Mouse (Mus musculus): Measurements from ENCODE around the gene Slc2a3. TPM values are rescaled to one million over a fixed set of nuclear protein-coding genes. Genes with fewer than 3 reads are reported as not detected.
"Not testable (repeated sequence)": the region's sequence is repeated elsewhere in the genome, so short reads cannot be mapped to it uniquely, and the experiment has no call there.

The Slc2a3 gene
- polyA plus RNA-seq, 1 experiment from 2014 or later: 23.9 TPM

DNA sequence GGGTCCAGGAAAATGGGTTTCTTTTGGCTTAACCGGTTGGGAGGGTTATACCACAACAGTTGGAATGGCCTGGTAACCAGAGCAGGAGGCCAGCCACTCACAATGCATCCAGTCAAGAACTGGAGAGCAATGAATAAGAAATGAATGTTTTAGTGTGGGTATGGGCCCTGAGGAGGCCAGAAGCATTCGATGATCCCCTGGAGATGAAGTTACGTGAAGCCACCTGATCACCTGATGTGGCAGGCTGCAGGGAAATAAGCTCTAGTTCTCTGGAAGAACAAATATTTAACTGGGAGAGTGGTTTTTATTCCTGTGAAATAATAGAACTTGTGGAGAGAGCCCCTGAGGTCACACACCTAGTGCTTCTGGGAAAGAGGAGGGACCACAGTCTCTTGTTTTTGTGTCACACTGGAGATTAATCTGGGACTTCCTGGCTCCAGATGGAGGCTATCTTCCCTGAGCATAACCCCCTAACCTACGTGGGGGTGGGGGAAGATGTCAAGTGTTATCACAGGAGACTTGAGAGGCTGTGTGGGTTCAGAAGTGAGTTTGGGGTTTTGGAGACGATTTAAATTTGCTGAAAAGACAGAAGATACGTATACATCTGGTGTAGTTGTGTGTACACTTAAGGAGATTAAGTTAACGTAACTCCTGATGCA, 86.6 kb downstream of the Slc2a3 start:
- WGBS: 50% methylated on average over 7 of the region's 7 CpGs
- Histone ChIP-seq H3K27me3 (replicated peaks; ENCODE audit: control insufficient read depth, insufficient read depth, low read length) (no peaks in the 10 kb centered on the region), H3K9ac (ENCODE audit: low read depth, low read length) (no peak overlapping the region), H3K36me3 (ENCODE audit: control insufficient read depth, insufficient read depth, low read length) (no peaks in the 10 kb centered on the region), H3K4me3 (ENCODE audit: low read depth, low read length) (no peak overlapping the region), H3K4me1 (ENCODE audit: control insufficient read depth, insufficient read depth, low read length) (no peaks in the 10 kb centered on the region), H3K4me2 (ENCODE audit: low read depth, low read length) (no peak overlapping the region), H3K9me3 (ENCODE audit: control insufficient read depth, low read length) (no peaks in the 10 kb centered on the region), H3K27ac (replicated peaks; ENCODE audit: low read depth, low read length) (no peak overlapping the region)
- DNase-seq (ENCODE audit: low spot score): no peak
- no peak for ATAC-seq (ENCODE audit: low read depth)

DNA sequence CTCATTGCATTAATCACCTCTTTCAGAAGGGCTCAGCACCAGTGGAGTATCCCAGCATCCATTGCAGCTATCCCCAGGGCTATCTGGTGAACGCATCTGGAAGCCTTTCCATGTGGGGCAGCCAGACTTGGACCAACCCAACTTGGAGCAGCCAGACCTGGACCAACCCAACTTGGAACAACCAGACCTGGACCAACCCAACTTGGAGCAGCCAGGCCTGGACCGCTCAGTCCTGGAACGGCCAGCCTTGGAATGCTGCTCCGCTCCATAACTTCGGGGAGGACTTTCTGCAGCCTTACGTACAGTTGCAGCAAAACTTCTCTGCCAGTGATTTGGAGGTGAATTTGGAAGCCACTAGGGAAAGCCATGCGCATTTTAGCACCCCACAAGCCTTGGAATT, 88.3 kb downstream of the Slc2a3 start:
- not testable (repeated sequence) for H3K4me1 ChIP-seq (ENCODE audit: control insufficient read depth, insufficient read depth, low read length); H3K27me3 ChIP-seq (replicated peaks; ENCODE audit: control insufficient read depth, insufficient read depth, low read length)
- 93% methylated on average over 7 of the region's 7 CpGs for WGBS

DNA sequence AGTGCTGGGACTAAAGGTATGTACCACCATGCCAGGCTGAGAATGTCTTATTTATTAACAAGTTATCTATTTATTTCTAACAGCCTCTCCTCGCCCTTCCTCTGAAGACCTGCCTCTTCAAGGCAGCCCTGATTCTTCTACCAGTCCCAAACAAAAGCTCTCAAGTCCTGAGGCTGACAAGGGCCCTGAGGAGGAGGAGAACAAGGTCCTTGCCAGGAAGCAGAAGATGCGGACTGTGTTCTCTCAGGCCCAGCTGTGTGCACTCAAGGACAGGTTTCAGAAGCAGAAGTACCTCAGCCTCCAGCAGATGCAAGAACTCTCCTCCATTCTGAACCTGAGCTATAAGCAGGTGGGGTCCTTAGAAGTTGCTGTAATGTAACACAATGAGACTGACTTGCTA, 90.0 kb downstream of the Slc2a3 start:
- no peak for DNase-seq (ENCODE audit: low spot score)
- no peak overlapping the region for H3K27ac ChIP-seq (replicated peaks; ENCODE audit: low read depth, low read length)
- no peak for ATAC-seq (ENCODE audit: low read depth)
- no peak overlapping the region for H3K4me3 ChIP-seq (ENCODE audit: low read depth, low read length)
- 0 out of 2 replicates have a peak, but pooled peaks cover 3% of the 10 kb centered on the region for H3K4me1 ChIP-seq (ENCODE audit: control insufficient read depth, insufficient read depth, low read length)
- no peak overlapping the region for H3K9ac ChIP-seq (ENCODE audit: low read depth, low read length)
- no peaks in the 10 kb centered on the region for H3K36me3 ChIP-seq (ENCODE audit: control insufficient read depth, insufficient read depth, low read length)
- H3K9me3 ChIP-seq (ENCODE audit: control insufficient read depth, low read length): no peaks in the 10 kb centered on the region
- 0 out of 2 replicates have a peak, but pooled peaks cover 3% of the 10 kb centered on the region for H3K27me3 ChIP-seq (replicated peaks; ENCODE audit: control insufficient read depth, insufficient read depth, low read length)
- 78% methylated on average over 2 of the region's 2 CpGs for WGBS
- H3K4me2 ChIP-seq (ENCODE audit: low read depth, low read length): no peak overlapping the region

More for the DNA sequence above, 88.3 kb downstream of the Slc2a3 start:
- H3K27ac ChIP-seq (replicated peaks; ENCODE audit: low read depth, low read length); H3K9ac ChIP-seq (ENCODE audit: low read depth, low read length); DNase-seq (ENCODE audit: low spot score); H3K4me2 ChIP-seq (ENCODE audit: low read depth, low read length); H3K9me3 ChIP-seq (ENCODE audit: control insufficient read depth, low read length); H3K4me3 ChIP-seq (ENCODE audit: low read depth, low read length); H3K36me3 ChIP-seq (ENCODE audit: control insufficient read depth, insufficient read depth, low read length); ATAC-seq (ENCODE audit: low read depth): not testable (repeated sequence)

DNA sequence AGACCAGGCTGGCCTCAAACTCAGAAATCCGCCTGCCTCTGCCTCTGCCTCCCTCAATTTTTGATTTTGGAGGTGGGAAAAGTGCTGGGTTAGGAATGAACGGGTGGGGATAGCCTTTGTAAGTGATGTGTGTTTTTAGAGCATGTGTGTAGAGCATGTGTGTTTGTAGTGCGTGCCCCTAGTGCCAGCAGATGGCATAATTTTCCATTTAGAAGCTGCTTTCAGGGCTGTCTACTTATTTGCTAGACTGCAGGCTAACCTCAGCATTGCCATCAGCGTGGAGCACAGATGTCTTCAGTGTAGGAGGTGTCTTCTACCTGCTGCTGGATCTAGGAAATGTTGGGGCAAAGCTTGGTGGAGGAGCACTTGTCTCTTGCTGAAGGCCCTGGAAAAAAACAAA, 92.6 kb downstream of the Slc2a3 start:
- DNase-seq (ENCODE audit: low spot score): no peak
- H3K4me3 ChIP-seq (ENCODE audit: low read depth, low read length): no peak overlapping the region
- H3K4me1 ChIP-seq (ENCODE audit: control insufficient read depth, insufficient read depth, low read length): 0 out of 2 replicates have a peak, but pooled peaks cover 3% of the 10 kb centered on the region
- H3K9me3 ChIP-seq (ENCODE audit: control insufficient read depth, low read length): no peaks in the 10 kb centered on the region
- H3K27me3 ChIP-seq (replicated peaks; ENCODE audit: control insufficient read depth, insufficient read depth, low read length): 0 out of 2 replicates have a peak, but pooled peaks cover 3% of the 10 kb centered on the region
- no peaks in the 10 kb centered on the region for H3K36me3 ChIP-seq (ENCODE audit: control insufficient read depth, insufficient read depth, low read length)
- H3K4me2 ChIP-seq (ENCODE audit: low read depth, low read length): no peak overlapping the region
- ATAC-seq (ENCODE audit: low read depth): no peak
- 73% methylated on average over 4 of the region's 4 CpGs for WGBS
- no peak overlapping the region for H3K9ac ChIP-seq (ENCODE audit: low read depth, low read length)
- H3K27ac ChIP-seq (replicated peaks; ENCODE audit: low read depth, low read length): no peak overlapping the region

DNA sequence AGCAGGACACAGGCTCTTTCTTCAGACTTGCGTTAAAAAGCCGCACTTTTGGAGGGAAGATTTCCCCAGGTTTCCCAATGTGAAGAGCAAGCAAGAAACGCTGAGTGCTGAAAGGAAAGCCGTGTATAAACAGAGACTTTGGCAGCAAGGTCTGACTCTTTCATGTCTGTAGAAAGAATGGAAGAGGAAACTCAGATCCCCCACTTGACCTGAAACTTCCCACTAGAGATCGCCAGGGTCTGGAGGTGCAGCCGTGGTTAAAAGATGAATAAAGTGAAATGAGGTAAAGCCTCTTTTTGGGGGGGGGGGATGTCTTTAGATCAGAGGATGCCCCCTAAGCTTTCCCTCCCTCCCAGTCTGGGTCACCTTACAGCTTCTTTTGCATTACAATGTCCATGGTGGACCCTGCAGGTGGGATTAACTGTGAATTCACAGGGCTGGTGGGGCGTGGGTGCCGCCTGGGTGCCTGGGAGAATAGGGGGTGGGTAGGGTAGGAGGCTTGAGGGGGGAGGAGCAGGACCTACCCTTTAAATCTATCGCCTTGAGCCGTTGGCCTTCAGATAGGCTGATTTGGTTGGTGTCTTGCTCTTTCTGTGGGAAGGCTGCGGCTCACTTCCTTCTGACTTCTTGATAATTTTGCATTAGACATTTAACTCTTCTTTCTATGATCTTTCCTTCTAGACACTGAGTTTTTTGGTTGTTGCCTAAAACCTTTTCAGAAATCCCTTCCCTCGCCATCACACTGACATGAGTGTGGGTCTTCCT, 94.2 kb downstream of the Slc2a3 start, which contains the start of gene Nanog:
Gene Nanog (plus strand): TSS at position 454 of the 765 bp plus-strand sequence.
- Histone ChIP-seq H3K27ac (replicated peaks; ENCODE audit: low read depth, low read length) (no peak within 1 kb of the TSS), H3K9me3 (ENCODE audit: control insufficient read depth, low read length) (no peaks in the 10 kb centered on the region), H3K4me1 (ENCODE audit: control insufficient read depth, insufficient read depth, low read length) (peaks cover 12% of the 10 kb centered on the region), H3K9ac (ENCODE audit: low read depth, low read length) (no peak within 1 kb of the TSS), H3K27me3 (replicated peaks; ENCODE audit: control insufficient read depth, insufficient read depth, low read length) (0 out of 2 replicates have a peak, but pooled peaks cover 3% of the 10 kb centered on the region), H3K36me3 (ENCODE audit: control insufficient read depth, insufficient read depth, low read length) (no peaks in the 10 kb centered on the region), H3K4me3 (ENCODE audit: low read depth, low read length) (no peak within 1 kb of the TSS), H3K4me2 (ENCODE audit: low read depth, low read length) (no peak within 1 kb of the TSS)
- peak; percentile 43 for DNase-seq (ENCODE audit: low spot score)
- 17% methylated on average over 12 of the region's 12 CpGs for WGBS
- ATAC-seq (ENCODE audit: low read depth): no peak

DNA sequence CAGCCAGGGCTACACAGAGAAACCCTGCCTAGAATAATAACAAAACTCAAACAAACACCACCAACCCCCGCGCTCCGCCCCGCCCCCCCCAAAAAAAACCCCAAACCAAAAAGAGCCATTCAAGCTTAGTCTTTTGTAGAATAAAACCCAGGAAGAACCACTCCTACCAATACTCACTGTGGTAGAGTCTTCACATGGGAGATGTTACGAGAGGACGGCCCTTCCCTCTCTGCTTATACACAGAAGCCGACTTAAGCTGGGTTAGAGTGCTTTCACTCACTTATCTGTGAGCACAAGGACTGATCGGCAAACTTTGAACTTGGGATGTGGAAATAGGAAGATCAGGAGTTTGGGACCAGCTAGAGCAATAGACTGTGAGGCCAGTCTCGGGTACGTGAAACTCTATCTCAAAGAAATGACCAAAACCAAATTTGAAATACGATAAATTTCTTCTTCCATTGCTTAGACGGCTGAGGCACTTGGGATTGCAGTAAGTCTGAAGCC, 95.1 kb downstream of the Slc2a3 start:
- Histone ChIP-seq H3K9me3 (ENCODE audit: control insufficient read depth, low read length) (no peaks in the 10 kb centered on the region), H3K4me2 (ENCODE audit: low read depth, low read length) (no peak overlapping the region), H3K4me3 (ENCODE audit: low read depth, low read length) (no peak overlapping the region), H3K36me3 (ENCODE audit: control insufficient read depth, insufficient read depth, low read length) (no peaks in the 10 kb centered on the region), H3K27me3 (replicated peaks; ENCODE audit: control insufficient read depth, insufficient read depth, low read length) (0 out of 2 replicates have a peak, but pooled peaks cover 3% of the 10 kb centered on the region), H3K9ac (ENCODE audit: low read depth, low read length) (no peak overlapping the region), H3K27ac (replicated peaks; ENCODE audit: low read depth, low read length) (no peak overlapping the region), H3K4me1 (ENCODE audit: control insufficient read depth, insufficient read depth, low read length) (peaks cover 14% of the 10 kb centered on the region)
- WGBS: 64% methylated on average over 12 of the region's 12 CpGs
- DNase-seq (ENCODE audit: low spot score): no peak
- no peak for ATAC-seq (ENCODE audit: low read depth)

DNA sequence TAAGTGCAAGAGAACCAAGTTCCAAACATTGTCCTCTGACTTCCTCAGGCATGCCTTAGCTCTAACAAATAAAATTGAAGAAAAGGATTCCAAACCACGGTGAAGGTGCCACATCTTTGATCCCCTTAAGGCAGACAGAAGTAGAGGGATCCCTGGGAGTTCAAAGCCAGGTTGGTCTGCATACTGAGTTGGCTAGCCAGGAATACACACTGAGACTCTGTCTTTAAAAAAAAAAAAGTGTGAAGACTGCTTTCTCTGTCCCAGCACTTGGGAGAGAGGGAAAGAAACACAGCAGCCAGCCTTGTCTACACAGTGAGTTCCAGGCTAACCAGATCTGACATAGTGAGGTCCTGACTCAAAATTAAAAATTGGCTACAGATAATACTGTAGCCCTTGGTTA, 97.7 kb downstream of the Slc2a3 start:
- 0 out of 2 replicates have a peak, but pooled peaks cover 3% of the 10 kb centered on the region for H3K27me3 ChIP-seq (replicated peaks; ENCODE audit: control insufficient read depth, insufficient read depth, low read length)
- ATAC-seq (ENCODE audit: low read depth) (no peak), DNase-seq (ENCODE audit: low spot score) (no peak)
- H3K27ac ChIP-seq (replicated peaks; ENCODE audit: low read depth, low read length): no peak overlapping the region
- WGBS: 21% methylated on average over 1 of the region's 1 CpGs
- no peaks in the 10 kb centered on the region for H3K36me3 ChIP-seq (ENCODE audit: control insufficient read depth, insufficient read depth, low read length)
- H3K4me1 ChIP-seq (ENCODE audit: control insufficient read depth, insufficient read depth, low read length): peaks cover 14% of the 10 kb centered on the region
- H3K9ac ChIP-seq (ENCODE audit: low read depth, low read length): no peak overlapping the region
- H3K4me2 ChIP-seq (ENCODE audit: low read depth, low read length): peak overlapping the region; percentile 61; the same call in 1 of the 2 replicates
- no peaks in the 10 kb centered on the region for H3K9me3 ChIP-seq (ENCODE audit: control insufficient read depth, low read length)
- H3K4me3 ChIP-seq (ENCODE audit: low read depth, low read length): no peak overlapping the region

DNA sequence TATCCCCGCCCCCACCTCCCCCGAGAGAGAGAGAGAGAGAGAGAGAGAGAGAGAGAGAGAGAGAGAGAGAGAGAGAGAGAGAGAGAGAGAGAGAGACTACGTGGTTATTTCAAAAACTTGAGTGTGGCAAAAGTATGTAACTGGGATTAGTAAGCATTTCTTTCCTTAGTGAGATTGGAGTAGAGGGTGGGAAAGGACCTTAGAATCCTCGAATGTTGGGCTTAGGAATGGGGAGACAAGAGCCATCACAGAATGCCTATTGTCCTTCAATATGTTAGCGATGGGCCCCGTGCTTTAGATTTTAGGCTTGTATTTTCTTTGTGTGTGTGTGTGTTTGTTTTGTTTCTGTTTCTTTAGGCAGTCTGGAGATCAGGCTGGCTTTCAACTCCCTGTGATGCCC, 98.2 kb downstream of the Slc2a3 start:
- 13% methylated on average over 6 of the region's 6 CpGs for WGBS
- H3K4me3 ChIP-seq (ENCODE audit: low read depth, low read length): peak overlapping the region; percentile 33

More for the DNA sequence above, 98.2 kb downstream of the Slc2a3 start:
- no peaks in the 10 kb centered on the region for H3K36me3 ChIP-seq (ENCODE audit: control insufficient read depth, insufficient read depth, low read length)
- H3K4me2 ChIP-seq (ENCODE audit: low read depth, low read length): peak overlapping the region; percentile 61
- DNase-seq (ENCODE audit: low spot score) (no peak), ATAC-seq (ENCODE audit: low read depth) (no peak)
- 0 out of 2 replicates have a peak, but pooled peaks cover under 1% of the 10 kb centered on the region for H3K27me3 ChIP-seq (replicated peaks; ENCODE audit: control insufficient read depth, insufficient read depth, low read length)
- peak overlapping the region; percentile 88 for H3K27ac ChIP-seq (replicated peaks; ENCODE audit: low read depth, low read length)
- no peaks in the 10 kb centered on the region for H3K9me3 ChIP-seq (ENCODE audit: control insufficient read depth, low read length)
- peaks cover 14% of the 10 kb centered on the region for H3K4me1 ChIP-seq (ENCODE audit: control insufficient read depth, insufficient read depth, low read length)
- peak overlapping the region; percentile 58; the same call in 1 of the 2 replicates for H3K9ac ChIP-seq (ENCODE audit: low read depth, low read length)
